Comparison of ENCODE assay signal across 16 mouse cellular contexts in genomic region chr3:121713151-121713701, GRCm38 (mm10). TPM values are rescaled to one million over a fixed set of nuclear protein-coding genes. Genes with fewer than 3 reads are reported as not detected.
DNase-seq lines count a peak whose midpoint lies in the region; ATAC-seq and TF ChIP-seq lines count a peak whose summit lies in the region.
"Had no signal": no experiment of that assay in that cellular context is flagged by ENCODE, and none has a peak within 500 bp of the region (broad histone marks: within the 10 kb centered on the region; RNA-seq: fewer than 3 reads in every experiment).

No protein-coding gene starts in this region.

- peaks cover 14% of the 10 kb centered on the region for H3K4me1 ChIP-seq in lung, embryonic 15.5 days
- H3K4me1 ChIP-seq in small intestine, adult 2 months (ENCODE audit: control insufficient read depth, insufficient read depth, insufficient read length, low read length) = peaks cover 9% of the 10 kb centered on the region; the same call in 1 of the 2 replicates
- no peaks in the 10 kb centered on the region for H3K4me1 ChIP-seq in midbrain, embryonic 13.5 days (replicated peaks)

- TF ChIP-seq CTCF in small intestine, adult 2 months (IDR thresholded peaks at IDR 0.05; ENCODE audit: extremely low read depth, insufficient read length, insufficient replicate concordance, low read depth, low read length) = peak; percentile 7; the same call in 1 of the 2 replicates

- H3K4me2 ChIP-seq in lung, embryonic 15.5 days = 0 out of 2 replicates have a peak overlapping the region, but pooled peaks have one; percentile 5
- H3K4me2 ChIP-seq in midbrain, embryonic 13.5 days (replicated peaks) = no peak overlapping the region

- no peak for ATAC-seq in lung, embryonic 15.5 days (ENCODE audit: borderline replicate concordance, extremely low read depth, low FRiP score, low TSS enrichment)
- ATAC-seq in granulocyte monocyte progenitor cell, adult 5-6 weeks (replicated peaks; ENCODE audit: poor library complexity, severe bottlenecking) = 0 out of 2 replicates have a peak, but pooled peaks have one; percentile 7
- ATAC-seq in midbrain, embryonic 13.5 days = no peak
- ATAC-seq in erythroid progenitor cell, adult 5-6 weeks (replicated peaks; ENCODE audit: low FRiP score, poor library complexity, severe bottlenecking) = no peak

- H3K9ac ChIP-seq in lung, embryonic 15.5 days = no peak overlapping the region
- no peak overlapping the region for H3K9ac ChIP-seq in midbrain, embryonic 13.5 days (replicated peaks)

- DNase-seq in heart, adult 11 months = peak; percentile 85
- DNase-seq in heart, adult 9 months (ENCODE audit: low spot score in 2 of 2) = no peak
- no peak for DNase-seq in lung, postnatal 25 days (ENCODE audit: low spot score)
- DNase-seq: cerebellum, adult 2 months; layer of hippocampus, postnatal 36 days; right cerebral cortex, postnatal 14 days had no signal

- WGBS in lung, embryonic 15.5 days = 9% methylated on average over 17 of the region's 17 CpGs
- 17% methylated on average over 17 of the region's 17 CpGs for WGBS in small intestine, adult 2 months
- WGBS in midbrain, embryonic 13.5 days = 81% methylated on average over 17 of the region's 17 CpGs

- no peaks in the 10 kb centered on the region for H3K9me3 ChIP-seq in lung, embryonic 15.5 days
- H3K9me3 ChIP-seq in midbrain, embryonic 13.5 days = no peaks in the 10 kb centered on the region

- H3K27ac ChIP-seq in lung, embryonic 15.5 days = no peak overlapping the region
- no peak overlapping the region for H3K27ac ChIP-seq in small intestine, adult 2 months (ENCODE audit: insufficient read depth, low read depth, low read length)
- H3K27ac ChIP-seq in midbrain, embryonic 13.5 days = no peak overlapping the region

- H3K36me3 ChIP-seq in lung, embryonic 15.5 days = no peaks in the 10 kb centered on the region
- no peaks in the 10 kb centered on the region for H3K36me3 ChIP-seq in small intestine, adult 2 months (ENCODE audit: control insufficient read depth, insufficient read depth, low read length)
- H3K36me3 ChIP-seq in midbrain, embryonic 13.5 days = no peaks in the 10 kb centered on the region

- H3K4me3 ChIP-seq in lung, embryonic 15.5 days = no peak overlapping the region
- no peak overlapping the region for H3K4me3 ChIP-seq in small intestine, adult 2 months (ENCODE audit: low read depth, low read length)
- H3K4me3 ChIP-seq in midbrain, embryonic 13.5 days (replicated peaks) = no peak overlapping the region
- H3K4me3 ChIP-seq: megakaryocyte, embryonic 14.5 days had no signal

- H3K27me3 ChIP-seq in lung, embryonic 15.5 days = no peaks in the 10 kb centered on the region
- H3K27me3 ChIP-seq in small intestine, adult 2 months (ENCODE audit: control insufficient read depth, insufficient read depth, low read length) = no peaks in the 10 kb centered on the region; the same call in 1 of the 2 replicates
- H3K27me3 ChIP-seq in midbrain, embryonic 13.5 days = no peaks in the 10 kb centered on the region

- TF ChIP-seq POLR2A in small intestine, adult 2 months (IDR thresholded peaks at IDR 0.05; ENCODE audit: low read depth, low read length) = no peak

RNA-seq across cellular contexts. Expression of gene F3, which starts 10.1 kb away (rescaled TPM):
- 21.7 and 26.4 TPM in 2 replicates for polyA plus RNA-seq in lung, embryonic 15.5 days (2015; fragmentation: Nextera tagmentation; extraction: Ambion mirVana)
- total RNA-seq in granulocyte monocyte progenitor cell, adult 5-6 weeks (2014; fragmentation: Nextera tagmentation) = 1.1 and 7.2 TPM in 2 replicates
- total RNA-seq in granulocyte monocyte progenitor cell, adult 5-6 weeks (2017) = 0.26 and 2.3 TPM in 2 replicates
- polyA plus RNA-seq in small intestine, adult 2 months (2012; rRNA removed) = 6.2 and 8.6 TPM in 2 replicates
- 5.0 and 5.5 TPM in 2 replicates for polyA plus RNA-seq in midbrain, embryonic 13.5 days (2015; fragmentation: Nextera tagmentation; extraction: Ambion mirVana)
- total RNA-seq in erythroid progenitor cell, adult 5-6 weeks (2015; ENCODE audit: low replicate concordance) = not detected in 2 replicates
- total RNA-seq in erythroid progenitor cell, adult 5-6 weeks (2017; ENCODE audit: low replicate concordance) = not detected in 2 replicates

RNA-seq across cellular contexts. Expression of gene 4930432M17Rik, which starts 42.7 kb away (rescaled TPM):
- polyA plus RNA-seq in lung, embryonic 15.5 days (2015; fragmentation: Nextera tagmentation; extraction: Ambion mirVana) = not detected in 2 replicates
- not detected in 2 replicates for total RNA-seq in granulocyte monocyte progenitor cell, adult 5-6 weeks (2014; fragmentation: Nextera tagmentation)
- not detected in 2 replicates for total RNA-seq in granulocyte monocyte progenitor cell, adult 5-6 weeks (2017)
- not detected in 2 replicates for polyA plus RNA-seq in small intestine, adult 2 months (2012; rRNA removed)
- polyA plus RNA-seq in midbrain, embryonic 13.5 days (2015; fragmentation: Nextera tagmentation; extraction: Ambion mirVana) = not detected in 2 replicates
- total RNA-seq in erythroid progenitor cell, adult 5-6 weeks (2015; ENCODE audit: low replicate concordance) = not detected in 2 replicates
- not detected in 2 replicates for total RNA-seq in erythroid progenitor cell, adult 5-6 weeks (2017; ENCODE audit: low replicate concordance)
- total RNA-seq: layer of hippocampus, postnatal 36 days had no signal
- polyA plus RNA-seq: cerebellum, adult 2 months; embryonic facial prominence, embryonic 14.5 days; gonadal fat pad, adult 2 months; limb, embryonic 14.5 days; neural tube, embryonic 11.5 days had no signal
